Mouse (Mus musculus) brown adipose tissue, adult 24 weeks (tissue): ENCODE data around the gene Hdac4. TPM values are rescaled to one million over a fixed set of nuclear protein-coding genes. Genes with fewer than 3 reads are reported as not detected.

Source experiments
- H3K27ac ChIP-seq: fragments of 200-500 bp; replicated peaks from 2 replicates; pipeline ENCODE4 v1.5.1; 2012; ENCODE audit warnings: low read depth, mild to moderate bottlenecking, low read length
- H3K4me1 ChIP-seq: fragments of 200-500 bp; 2 replicates; pipeline ENCODE4 v1.6.1; 2012; ENCODE audit warnings: low read length, mixed read lengths; ENCODE audit not compliant: control insufficient read depth, insufficient read depth, insufficient read length
- H3K4me3 ChIP-seq: fragments of 200-500 bp; 2 replicates; pipeline ENCODE4 v1.5.1; 2012; ENCODE audit warnings: low read depth, mild to moderate bottlenecking, low read length, moderate library complexity; ENCODE audit not compliant: insufficient read depth
- polyA plus RNA-seq: library from polyadenylated mRNA; stranded (reverse); fragments of >200 nt; gene quantifications from 2 replicates; pipeline ENCODE4 v1.2.4, GENCODE M21; 2012; ENCODE audit not compliant: missing spikeins, insufficient read depth, insufficient read length

Hdac4 gene
- polyA plus RNA-seq, 1 experiment = 4.9 TPM

DNA sequence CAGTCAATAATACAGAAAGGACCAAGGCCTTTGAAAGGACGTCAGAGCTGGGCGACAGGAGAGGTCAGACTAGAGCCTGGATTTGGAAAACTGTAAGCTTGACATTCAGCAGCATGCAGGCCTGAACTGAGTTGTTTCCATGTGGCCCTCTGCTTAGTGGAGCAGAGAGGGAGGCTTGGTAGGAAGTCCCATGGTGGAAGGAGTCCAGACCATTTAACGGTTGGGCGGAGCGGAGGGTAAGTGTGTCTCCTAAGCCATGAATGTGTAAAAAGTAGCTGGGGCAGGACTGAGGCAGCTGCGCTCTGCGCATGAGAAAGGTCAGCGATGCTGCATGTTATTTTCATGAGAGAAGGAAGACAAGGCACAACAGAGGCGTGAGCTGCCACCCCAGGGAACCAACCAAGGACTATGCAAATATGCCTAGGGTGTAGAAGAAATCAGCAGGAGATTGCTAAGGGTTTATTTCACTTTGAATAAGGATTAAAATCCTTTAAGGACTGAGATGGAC lies 201.8 kb downstream of the Hdac4 start:
- Histone ChIP-seq H3K4me1 (no peaks in the 10 kb centered on the region), H3K4me3 (no peak overlapping the region), H3K27ac (no peak overlapping the region)

DNA sequence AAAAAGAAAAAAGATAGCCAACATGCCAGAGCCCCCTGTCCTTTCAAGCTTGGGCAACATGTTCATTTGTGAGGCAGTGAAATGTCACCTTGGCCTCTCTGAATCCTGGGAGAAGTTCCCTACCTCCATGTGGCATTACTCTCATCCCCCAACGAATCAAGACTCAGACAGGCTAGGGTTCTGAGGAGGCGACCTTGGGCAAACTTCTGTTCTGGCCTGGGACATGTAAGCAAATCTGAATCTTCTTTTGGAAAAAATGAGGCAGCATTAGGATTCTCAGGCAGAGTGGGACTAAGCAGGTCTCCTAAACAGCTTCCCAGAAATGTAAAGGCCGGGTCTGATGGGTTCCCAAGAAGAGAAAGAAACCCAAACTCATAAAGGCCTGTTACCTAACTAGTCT lies 202.8 kb downstream of the Hdac4 start:
- no peak overlapping the region for H3K4me3 ChIP-seq
- H3K27ac ChIP-seq = no peak overlapping the region
- no peaks in the 10 kb centered on the region for H3K4me1 ChIP-seq

DNA sequence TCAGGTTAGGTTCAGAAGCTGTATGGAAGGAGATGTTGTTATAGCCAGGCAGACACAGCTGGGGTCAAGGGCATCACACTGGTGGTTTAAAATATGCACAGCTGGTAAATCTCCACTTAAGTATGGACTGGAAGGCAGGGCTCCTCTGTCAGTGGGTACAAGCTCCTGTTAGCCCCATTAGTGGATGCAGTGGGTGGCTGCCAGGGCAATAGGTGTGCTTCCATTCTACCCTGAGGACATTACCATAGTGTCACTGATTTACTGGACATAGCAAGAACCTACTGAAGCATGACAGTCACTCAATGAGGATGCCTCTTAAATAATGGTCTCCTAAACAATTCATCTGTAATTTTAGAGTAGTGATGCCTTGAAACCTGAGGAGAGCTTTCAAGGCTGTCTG lies 203.9 kb downstream of the Hdac4 start:
- Histone ChIP-seq H3K4me1 (no peaks in the 10 kb centered on the region), H3K27ac (no peak overlapping the region), H3K4me3 (no peak overlapping the region)

DNA sequence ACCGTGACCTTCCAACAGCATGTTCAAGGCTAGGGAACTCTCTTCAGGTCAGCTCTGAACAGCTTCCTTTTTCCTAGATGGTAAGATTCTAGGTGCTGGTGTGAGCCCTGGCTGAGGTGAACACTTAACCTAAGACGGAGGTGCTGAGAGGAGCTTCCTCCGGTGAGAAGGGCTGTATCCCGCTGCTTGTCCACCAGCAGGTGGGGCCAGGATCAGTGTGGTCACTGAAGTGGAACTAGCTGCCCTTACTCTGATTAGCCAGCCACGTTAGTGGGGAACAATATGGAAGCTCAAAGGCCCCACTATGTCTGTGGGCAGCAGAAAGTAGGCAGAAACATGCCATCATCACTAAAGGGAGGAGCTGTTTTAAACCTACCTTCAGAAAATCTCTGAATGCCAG lies 204.6 kb downstream of the Hdac4 start:
- Histone ChIP-seq H3K4me1 (no peaks in the 10 kb centered on the region), H3K4me3 (no peak overlapping the region), H3K27ac (no peak overlapping the region)

DNA sequence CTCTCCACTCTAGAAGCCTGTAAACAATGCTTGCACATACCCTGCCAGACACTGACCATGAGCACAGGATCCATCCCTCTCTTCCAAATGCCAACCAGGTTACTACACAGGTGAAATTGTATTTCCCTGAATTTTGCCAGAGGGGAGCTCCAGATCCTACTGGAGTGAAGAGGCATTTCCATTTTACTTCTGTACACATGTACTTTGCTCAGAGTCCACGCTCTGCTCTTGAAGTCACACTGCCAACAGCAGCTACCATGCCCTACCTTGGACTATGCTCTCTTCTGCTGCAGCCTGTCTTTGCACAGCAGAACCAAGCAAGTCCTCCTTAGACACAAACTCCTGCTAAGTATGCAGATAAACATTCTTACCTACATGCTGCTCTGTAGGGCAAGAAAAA lies 206.6 kb downstream of the Hdac4 start:
- Histone ChIP-seq H3K4me3 (no peak overlapping the region), H3K27ac (no peak overlapping the region), H3K4me1 (no peaks in the 10 kb centered on the region)

DNA sequence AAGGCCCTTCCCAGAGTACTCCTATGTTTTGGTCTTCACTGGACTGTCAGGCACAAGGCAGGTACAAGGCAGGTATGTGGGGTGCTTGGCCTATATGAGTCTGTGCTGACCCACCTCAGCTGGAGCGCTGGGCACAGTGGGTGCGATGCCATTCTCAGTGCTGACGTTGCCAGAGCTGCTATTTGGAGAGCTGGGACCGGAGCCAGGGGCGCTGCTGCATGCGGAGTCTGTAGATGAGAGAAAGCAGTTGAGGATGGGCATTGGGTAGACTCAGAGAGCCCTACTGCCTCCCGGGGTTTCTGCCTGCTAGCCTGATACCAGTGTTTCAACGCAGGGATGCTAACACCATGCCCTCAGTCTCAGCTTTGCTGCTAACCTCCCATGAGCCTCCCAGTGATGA lies 208.1 kb downstream of the Hdac4 start:
- H3K27ac ChIP-seq = no peak overlapping the region
- no peaks in the 10 kb centered on the region for H3K4me1 ChIP-seq
- no peak overlapping the region for H3K4me3 ChIP-seq

DNA sequence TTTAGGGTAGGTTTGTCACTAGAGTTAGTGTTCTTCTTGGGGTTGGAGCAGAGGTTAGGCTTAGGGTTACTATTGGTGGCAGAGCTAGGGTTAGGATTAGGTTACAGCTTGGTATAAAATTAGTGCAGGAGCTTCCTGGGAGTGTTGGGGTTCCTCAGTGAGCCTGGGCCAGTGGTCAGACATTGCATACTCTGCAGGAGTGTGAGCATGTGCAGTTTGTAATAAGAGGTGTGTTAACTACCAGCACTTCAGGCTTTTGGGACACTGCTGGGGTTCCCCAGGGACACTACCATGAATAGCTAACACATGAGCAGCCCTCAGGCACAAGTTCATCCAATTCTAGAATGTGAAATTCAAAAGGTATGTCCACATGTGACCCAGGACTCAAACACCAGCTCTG lies 209.7 kb downstream of the Hdac4 start:
- Histone ChIP-seq H3K27ac (no peak overlapping the region), H3K4me1 (no peaks in the 10 kb centered on the region), H3K4me3 (no peak overlapping the region)

DNA sequence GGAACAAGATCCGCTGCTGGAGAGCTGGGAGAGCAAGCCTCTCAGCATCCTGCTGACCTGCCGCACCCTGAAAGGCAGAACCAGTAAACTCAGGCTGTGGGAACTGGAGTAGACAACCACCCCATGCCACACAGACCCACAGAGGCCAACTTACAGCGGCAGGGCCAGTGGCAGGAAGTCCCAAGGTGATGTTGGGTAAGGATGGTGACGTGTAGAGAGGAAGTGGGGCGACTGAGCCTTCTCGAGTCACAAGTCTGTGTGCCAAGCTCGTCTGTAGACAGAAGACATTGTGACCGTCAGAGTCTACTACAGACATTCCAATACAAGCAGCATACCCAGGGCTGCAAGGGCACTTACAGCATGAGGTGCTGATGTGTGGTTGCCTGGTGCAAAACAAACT lies 211.0 kb downstream of the Hdac4 start:
- no peaks in the 10 kb centered on the region for H3K4me1 ChIP-seq
- no peak overlapping the region for H3K4me3 ChIP-seq
- no peak overlapping the region for H3K27ac ChIP-seq

DNA sequence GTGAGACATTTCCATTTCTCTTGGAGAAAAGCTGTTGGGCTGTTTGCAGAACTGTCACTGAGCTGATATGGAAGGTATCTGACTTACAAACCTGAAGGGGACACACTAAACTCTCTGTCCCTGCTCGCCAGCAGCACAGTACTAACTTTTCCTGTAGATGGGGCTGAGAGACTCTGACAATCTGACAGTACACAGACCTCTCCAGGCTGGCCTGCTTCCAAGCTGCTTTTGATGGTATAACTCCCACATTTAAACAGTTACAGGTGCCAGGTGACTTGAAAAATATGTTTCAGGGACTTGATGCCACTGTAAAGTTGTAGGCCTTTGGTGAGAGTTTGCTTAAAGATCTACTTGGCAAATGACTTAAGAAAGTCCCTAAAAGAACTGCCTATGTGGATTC lies 214.1 kb downstream of the Hdac4 start:
- H3K4me3 ChIP-seq = no peak overlapping the region
- H3K27ac ChIP-seq = no peak overlapping the region
- H3K4me1 ChIP-seq = no peaks in the 10 kb centered on the region

DNA sequence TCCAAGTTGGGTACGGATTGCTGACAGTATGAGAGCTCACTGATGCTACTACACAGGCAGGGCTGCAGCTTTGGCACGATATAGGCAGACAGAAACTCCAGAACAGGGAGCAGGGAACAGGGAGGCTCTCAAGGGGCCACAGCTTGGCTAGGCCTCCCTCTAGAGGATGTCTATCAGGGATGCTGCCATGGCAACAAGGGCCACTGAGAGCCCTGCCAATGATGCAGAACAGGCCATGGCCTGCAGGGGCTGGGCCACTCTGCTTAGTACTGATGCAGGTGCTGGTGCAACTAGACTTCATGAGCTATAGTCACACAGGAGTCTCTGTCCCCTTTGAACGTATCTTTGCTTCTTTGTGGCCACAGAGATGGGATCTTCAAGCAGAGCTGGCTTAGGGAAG lies 217.1 kb downstream of the Hdac4 start:
- H3K27ac ChIP-seq = no peak overlapping the region
- H3K4me1 ChIP-seq = no peaks in the 10 kb centered on the region
- no peak overlapping the region for H3K4me3 ChIP-seq

DNA sequence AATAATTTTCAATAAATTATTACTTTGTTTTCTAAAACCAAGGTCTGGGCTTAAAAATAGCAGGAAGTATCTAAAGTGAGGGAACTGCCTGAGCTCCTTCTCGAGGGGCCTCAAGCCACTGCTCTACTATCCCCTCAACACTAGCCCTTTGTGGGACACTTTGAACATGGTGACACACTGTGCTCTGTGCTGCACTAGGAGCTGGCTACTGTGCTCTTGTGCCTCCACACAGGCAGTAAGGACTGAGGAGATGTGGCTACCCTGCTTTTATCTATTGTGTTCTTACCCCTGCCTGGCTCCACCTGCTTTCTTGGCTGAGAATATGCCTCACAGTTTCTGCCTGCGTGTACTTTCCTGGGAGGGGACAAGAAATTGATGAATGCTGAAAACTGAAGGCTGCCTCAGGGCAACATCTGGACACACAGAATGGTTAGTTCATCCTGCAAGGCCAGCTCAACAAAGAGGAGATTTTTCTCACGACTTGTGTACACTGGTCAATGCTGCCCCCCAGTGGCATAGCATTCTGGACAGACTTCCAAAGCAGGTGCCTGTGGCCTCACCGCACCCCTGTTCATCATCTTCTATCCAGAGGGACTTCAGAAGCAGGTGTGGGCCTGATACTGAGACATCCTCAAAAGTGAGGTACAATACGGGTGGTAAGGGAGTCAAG lies 226.7 kb downstream of the Hdac4 start:
- Histone ChIP-seq H3K4me3 (no peak overlapping the region), H3K27ac (no peak overlapping the region), H3K4me1 (no peaks in the 10 kb centered on the region)

DNA sequence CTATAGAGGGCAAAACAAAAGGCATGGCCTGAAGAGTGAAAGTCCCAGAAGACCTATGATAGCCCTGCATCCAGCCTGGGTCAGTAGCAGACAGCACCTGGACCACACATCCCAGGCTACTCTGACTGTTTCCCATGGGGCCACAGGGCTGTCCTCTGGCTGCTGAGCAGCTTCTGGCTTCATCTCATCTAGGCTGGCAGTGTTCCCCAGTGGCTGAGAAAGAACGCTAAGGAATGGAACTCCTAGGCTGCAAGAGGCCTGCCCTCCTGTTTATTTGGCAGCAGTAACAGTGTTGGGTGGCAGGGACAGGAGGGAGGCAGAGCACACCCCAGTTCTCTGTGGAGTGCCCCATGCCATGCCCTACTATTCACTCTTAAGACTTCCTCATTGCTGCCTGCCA lies 228.5 kb downstream of the Hdac4 start:
- Histone ChIP-seq H3K4me3 (no peak overlapping the region), H3K27ac (no peak overlapping the region), H3K4me1 (no peaks in the 10 kb centered on the region)

DNA sequence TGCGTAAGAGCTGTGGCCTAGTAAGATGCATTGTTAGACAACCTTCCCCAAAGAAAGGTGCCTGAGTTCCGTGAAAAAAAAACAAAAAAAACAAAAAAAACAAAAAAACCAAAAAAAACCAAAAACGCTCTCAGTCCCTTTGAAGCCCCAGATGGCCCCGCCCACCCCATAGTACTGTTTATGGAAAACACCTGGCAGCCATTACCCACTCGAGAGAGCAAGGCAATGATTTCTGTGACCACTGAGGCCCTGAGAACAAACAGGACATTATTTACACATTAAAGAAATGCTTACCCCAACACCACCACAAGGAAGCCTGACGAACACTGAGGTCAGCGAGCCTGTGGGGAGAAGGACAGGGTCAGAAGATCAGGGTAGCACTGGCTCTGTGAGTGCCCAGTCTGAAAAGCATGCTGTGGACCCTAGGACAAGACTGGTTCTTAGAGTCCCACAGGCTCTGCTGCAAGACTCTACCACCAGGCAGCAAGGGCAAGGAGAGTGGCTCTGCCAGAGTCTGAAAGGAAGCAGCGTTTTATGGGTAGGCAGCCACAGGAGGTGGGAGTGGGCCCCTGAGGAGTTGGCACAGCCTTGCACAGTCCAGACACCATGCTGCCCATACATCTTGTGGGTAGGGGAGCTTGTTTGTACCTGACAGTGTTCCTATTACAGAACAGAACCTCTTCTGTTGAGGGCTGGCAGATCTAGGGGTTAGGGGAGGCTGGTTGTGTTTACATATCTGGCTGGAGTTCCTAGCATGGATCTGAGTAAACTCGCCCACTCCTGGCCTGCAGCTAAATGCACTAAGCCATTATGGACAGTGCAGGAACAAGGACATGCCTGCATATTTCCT lies 230.8 kb downstream of the Hdac4 start:
- no peak overlapping the region for H3K4me3 ChIP-seq
- no peaks in the 10 kb centered on the region for H3K4me1 ChIP-seq
- H3K27ac ChIP-seq = no peak overlapping the region

DNA sequence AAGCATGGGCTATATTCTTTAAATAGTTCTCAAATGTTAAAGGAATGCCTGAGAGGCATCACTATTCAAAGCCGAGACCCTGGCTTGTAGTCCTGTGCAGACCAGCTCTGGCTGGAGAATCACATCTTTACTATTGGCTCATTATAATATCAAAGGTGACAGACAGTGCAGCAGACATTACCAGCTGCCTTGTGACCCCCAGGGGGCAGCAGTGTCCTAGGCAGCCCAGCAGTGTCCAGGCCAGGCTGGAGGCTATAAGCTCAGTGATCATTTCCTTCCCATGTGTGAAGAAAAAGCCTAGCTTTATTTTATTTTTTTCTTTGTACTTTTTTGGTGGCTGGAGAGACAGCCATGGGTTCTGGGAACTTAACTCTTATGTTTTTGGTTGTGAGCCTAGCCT lies 233.2 kb downstream of the Hdac4 start:
- Histone ChIP-seq H3K27ac (no peak overlapping the region), H3K4me1 (no peaks in the 10 kb centered on the region), H3K4me3 (no peak overlapping the region)

DNA sequence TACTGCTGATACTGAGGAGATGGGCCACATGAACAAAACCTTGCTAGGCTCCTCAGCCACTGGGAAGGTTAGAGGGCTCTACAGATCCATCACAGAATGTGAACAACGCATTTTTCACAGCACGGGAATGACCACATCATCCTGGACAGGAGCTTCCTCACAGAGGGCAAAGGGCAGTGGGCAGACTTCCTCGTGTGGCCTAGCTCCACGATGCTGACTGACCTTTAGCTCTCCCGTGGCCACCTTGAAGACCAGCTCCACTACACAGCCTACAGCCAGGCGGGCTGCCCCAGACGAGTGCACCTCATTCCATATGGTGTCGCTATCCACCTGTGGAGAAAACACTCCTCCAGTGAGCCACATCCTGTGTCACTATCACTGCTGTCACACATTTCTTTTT lies 234.3 kb downstream of the Hdac4 start:
- no peak overlapping the region for H3K27ac ChIP-seq
- H3K4me3 ChIP-seq = no peak overlapping the region
- no peaks in the 10 kb centered on the region for H3K4me1 ChIP-seq

DNA sequence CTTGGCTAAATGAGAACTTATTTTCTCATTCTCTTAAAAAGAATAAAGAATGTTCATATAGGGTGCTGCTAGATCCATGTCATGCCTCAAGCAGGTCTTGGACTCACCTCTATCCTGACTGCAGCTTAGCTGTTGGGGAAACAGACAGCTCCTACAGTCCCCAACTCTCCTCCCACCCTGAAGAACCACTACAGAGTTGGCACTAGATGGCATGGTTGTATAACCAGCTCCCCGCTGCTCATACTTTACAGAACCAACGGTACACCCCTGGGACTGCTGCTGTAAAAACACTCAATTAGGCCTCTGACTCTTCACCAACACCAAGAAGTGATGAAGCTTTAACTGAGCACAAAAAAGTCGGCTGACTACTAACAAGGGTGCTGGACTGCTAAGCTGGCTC lies 235.6 kb downstream of the Hdac4 start:
- Histone ChIP-seq H3K4me1 (no peaks in the 10 kb centered on the region), H3K4me3 (no peak overlapping the region), H3K27ac (no peak overlapping the region)
